Mouse (Mus musculus) liver, embryonic 14.5 days (tissue): ENCODE data around the gene Ctnnbip1. TPM values are rescaled to one million over a fixed set of nuclear protein-coding genes. Genes with fewer than 3 reads are reported as not detected.

ENCODE experiments used
- ATAC-seq: fragments of 200-750 bp; cut with Nextera tagmentation; 2 replicates; pipeline ENCODE4 v1.8.0; 2017; ENCODE audit warnings: moderate number of reproducible peaks, mild to moderate bottlenecking, moderate library complexity; ENCODE audit not compliant: insufficient read depth
- DNase-seq, 3 experiments: peaks; one replicate each; pipeline ENCODE4 v3.0.0-alpha.2; 2012 to 2013; ENCODE audit warnings: low read depth in 3 of 3, low spot score in 3 of 3
- H3K27ac ChIP-seq: fragments of 300-500 bp; sonication (generic); 2 replicates; pipeline ENCODE4 v1.5.1; 2014; ENCODE audit warnings: moderate library complexity, mild to moderate bottlenecking, control low read depth, inconsistent platforms
- H3K27me3 ChIP-seq: fragments of 300-500 bp; sonication (generic); 2 replicates; pipeline ENCODE4 v1.6.1; 2014; ENCODE audit warnings: mild to moderate bottlenecking, low read length, moderate library complexity; ENCODE audit not compliant: control insufficient read depth, insufficient read depth
- H3K36me3 ChIP-seq: fragments of 300-500 bp; sonication (generic); replicated peaks from 2 replicates; pipeline ENCODE4 v1.6.1; 2014; ENCODE audit warnings: low read depth; ENCODE audit not compliant: control insufficient read depth, insufficient read depth
- H3K4me1 ChIP-seq, 2 experiments: fragments of 200-500 bp in 1 of 2; fragments of 300-500 bp in 1 of 2; sonication (generic) in 1 of 2; replicated peaks; 2 replicates each; pipeline ENCODE4 v1.6.1; 2012 to 2014; ENCODE audit warnings: antibody characterized with exemption in 1 of 2, inconsistent platforms in 1 of 2, low read length in 1 of 2; ENCODE audit not compliant: control insufficient read depth in 2 of 2, insufficient read depth in 2 of 2
- H3K4me2 ChIP-seq: fragments of 300-500 bp; sonication (generic); 2 replicates; pipeline ENCODE4 v1.6.1; 2014; ENCODE audit warnings: low read depth, mild to moderate bottlenecking, control low read depth, moderate library complexity
- H3K4me3 ChIP-seq, 2 experiments: fragments of 200-500 bp in 1 of 2; fragments of 300-500 bp in 1 of 2; sonication (generic) in 1 of 2; 2 replicates each; pipeline ENCODE4 v1.5.1; 2012 to 2014; ENCODE audit warnings: low read depth in 2 of 2, low read length in 2 of 2, mild to moderate bottlenecking in 2 of 2, control low read depth in 1 of 2, inconsistent platforms in 1 of 2, moderate library complexity in 1 of 2; ENCODE audit not compliant: insufficient read depth in 1 of 2
- H3K9ac ChIP-seq: fragments of 300-500 bp; sonication (generic); replicated peaks from 2 replicates; pipeline ENCODE4 v1.6.1; 2014; ENCODE audit warnings: mild to moderate bottlenecking, control low read depth, moderate library complexity
- H3K9me3 ChIP-seq: fragments of 300-500 bp; sonication (generic); 2 replicates; pipeline ENCODE4 v1.6.1; 2016; ENCODE audit warnings: low read length, mixed read lengths; ENCODE audit not compliant: control insufficient read depth
- CTCF ChIP-seq: IDR thresholded peaks from 2 replicates; pipeline ENCODE4 v1.5.1; 2016; ENCODE audit warnings: antibody characterized with exemption, low read depth, control low read depth
- EP300 ChIP-seq: IDR thresholded peaks from 2 replicates; pipeline ENCODE4 v1.6.1; 2016; ENCODE audit warnings: antibody characterized with exemption, low read depth
- WGBS: fragments of 180-500 bp; shearing (Covaris S2); extraction: QIAGEN DNeasy Blood & Tissue Kit; methylation state at CpG from one replicate; pipeline ENCODE4 v1.1.7; 2014; ENCODE audit not compliant: insufficient replicate concordance; 5-methylcytosine and 5-hydroxymethylcytosine counted together
- polyA plus RNA-seq, 2 experiments: library from polyadenylated mRNA; depleted of rRNA in 1 of 2; stranded (reverse) in 1 of 2; unstranded in 1 of 2; fragments of >200 nt; fragmentation: Nextera tagmentation in 1 of 2; extraction: Ambion mirVana in 1 of 2; gene quantifications; 2 replicates each; pipeline versions ENCODE4 v1.2.1 to v1.2.3; 2012 to 2014

The Ctnnbip1 gene
- polyA plus RNA-seq (2012; rRNA removed), result 1.5 and 2.2 TPM in 2 replicates
- 4.0 and 4.2 TPM in 2 replicates for polyA plus RNA-seq (2014; fragmentation: Nextera tagmentation; extraction: Ambion mirVana)

DNA sequence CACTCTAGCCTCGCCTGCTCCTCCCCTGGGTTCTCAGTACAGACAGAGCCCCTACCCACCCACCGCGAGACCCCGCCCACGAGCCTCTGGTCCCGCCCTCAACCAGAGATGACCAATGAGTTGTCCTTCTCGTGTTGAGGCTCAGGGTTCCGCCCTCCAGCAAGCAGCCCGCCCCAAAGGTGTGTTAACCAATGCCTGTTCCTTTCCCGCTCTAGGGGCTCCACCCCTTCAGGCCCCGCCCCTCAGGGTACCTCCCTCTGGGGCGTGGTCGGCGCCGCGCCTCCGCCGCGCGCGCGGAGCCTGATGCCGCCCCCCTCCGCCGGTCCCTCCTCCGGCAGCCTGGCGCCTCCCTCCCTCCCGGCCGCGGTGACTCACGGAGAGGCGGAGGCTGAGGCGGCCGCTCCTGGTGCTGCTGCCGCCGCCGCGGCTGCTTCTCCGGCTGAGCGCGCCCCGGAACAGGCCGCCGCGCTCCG, at the start of gene Ctnnbip1:
TSS of gene Ctnnbip1 (plus strand) at position 369 of the 473 bp plus-strand sequence.
- Histone ChIP-seq H3K36me3 (no peaks in the 10 kb centered on the region), H3K9ac (peak within 1 kb of the TSS; percentile 52), H3K9me3 (no peaks in the 10 kb centered on the region), H3K4me3 (peak within 1 kb of the TSS; percentile 44 to 49), H3K27ac (no peak within 1 kb of the TSS), H3K4me1 (peaks cover 0 to 5% of the 10 kb centered on the region in 2 experiments; a peak in 2 of 4 replicates), H3K4me2 (peak within 1 kb of the TSS; percentile 82), H3K27me3 (peaks cover 3% of the 10 kb centered on the region; the same call in 1 of the 2 replicates)
- ATAC-seq (peak; percentile 97), DNase-seq (peak; percentile 83 to 88 (median 86))
- TF ChIP-seq CTCF (no peak), EP300 (no peak)
- WGBS, result 1% methylated on average over 33 of the region's 46 CpGs

DNA sequence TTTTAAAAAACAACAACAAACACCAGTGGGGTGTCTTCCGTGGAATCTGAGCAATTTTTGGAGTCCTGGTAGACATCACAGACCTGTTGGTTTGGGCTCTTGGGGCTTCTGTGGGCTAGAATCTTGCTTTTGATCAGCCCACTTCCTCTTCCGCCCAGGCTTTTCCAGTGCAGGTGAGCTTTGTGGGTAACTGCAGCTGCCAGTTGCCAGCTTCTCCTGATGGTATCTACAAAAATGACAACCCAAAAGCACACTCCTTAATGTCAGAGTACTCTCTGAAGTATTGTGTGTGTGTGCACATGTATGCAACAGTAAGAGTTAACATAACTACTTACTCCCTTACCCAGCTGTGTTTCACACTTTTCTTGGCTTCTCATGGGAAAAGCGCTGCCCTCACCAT, 48.5 kb upstream of the Ctnnbip1 start:
- WGBS, result 61% methylated on average over 3 of the region's 3 CpGs

DNA sequence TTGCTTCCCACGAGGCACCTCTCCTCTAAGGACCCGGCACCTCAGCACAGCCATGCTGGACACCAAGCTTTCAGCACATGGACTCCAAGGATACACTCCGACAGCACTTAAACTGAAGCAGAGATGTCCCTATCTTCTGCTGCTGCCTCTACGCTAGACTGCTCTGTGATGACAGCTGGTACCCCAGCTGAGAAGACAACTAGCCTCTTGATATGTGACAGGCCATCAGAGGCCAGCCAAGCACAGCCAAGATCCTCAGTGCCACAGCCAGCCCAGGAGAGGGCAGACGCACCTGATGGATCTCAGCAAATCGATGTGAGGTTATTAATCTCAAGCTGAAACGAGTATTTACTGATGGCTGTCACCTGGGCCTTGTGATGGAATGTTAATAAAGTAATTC, 42.9 kb upstream of the Ctnnbip1 start:
- no peak overlapping the region for H3K9ac ChIP-seq
- H3K36me3 ChIP-seq, result no peaks in the 10 kb centered on the region
- no peaks in the 10 kb centered on the region for H3K27me3 ChIP-seq
- no peak overlapping the region for H3K4me3 ChIP-seq
- TF ChIP-seq EP300, result no peak
- TF ChIP-seq CTCF, result no peak
- no peaks in the 10 kb centered on the region for H3K4me1 ChIP-seq
- no peak overlapping the region for H3K4me2 ChIP-seq
- no peaks in the 10 kb centered on the region for H3K9me3 ChIP-seq
- ATAC-seq, result no peak
- no peak overlapping the region for H3K27ac ChIP-seq
- DNase-seq, result no peak
- WGBS, result 64% methylated on average over 7 of the region's 7 CpGs

More for the DNA sequence above, 48.5 kb upstream of the Ctnnbip1 start:
- no peaks in the 10 kb centered on the region for H3K36me3 ChIP-seq
- H3K27ac ChIP-seq, result no peak overlapping the region
- no peak overlapping the region for H3K4me2 ChIP-seq
- H3K9ac ChIP-seq, result no peak overlapping the region
- ATAC-seq (no peak), DNase-seq (no peak)
- no peaks in the 10 kb centered on the region for H3K27me3 ChIP-seq
- no peak for TF ChIP-seq EP300
- no peak for TF ChIP-seq CTCF
- no peaks in the 10 kb centered on the region for H3K9me3 ChIP-seq
- H3K4me3 ChIP-seq, result no peak overlapping the region
- H3K4me1 ChIP-seq, result no peaks in the 10 kb centered on the region

DNA sequence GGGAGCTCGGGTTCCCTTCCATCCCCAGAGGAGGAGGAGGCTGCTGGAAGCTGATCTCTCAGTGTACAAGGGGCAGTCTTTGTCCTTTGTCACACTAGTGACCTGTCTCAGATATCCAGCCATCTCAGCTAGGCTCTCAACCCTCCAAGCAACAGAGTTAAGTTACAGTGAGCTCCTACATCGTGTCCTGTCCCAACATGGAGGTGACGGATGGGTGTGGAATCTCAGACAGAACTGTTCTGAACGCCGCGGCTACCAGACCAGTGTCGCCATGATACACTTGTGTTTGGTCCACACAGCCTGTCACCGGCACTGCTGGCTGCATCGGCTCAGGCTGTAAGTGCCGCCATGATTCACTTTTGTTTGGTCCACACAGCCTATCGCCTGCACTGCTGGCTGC, 41.0 kb upstream of the Ctnnbip1 start, which contains the start of gene Tmem274:
TSS of gene Tmem274 (plus strand) at position 301 of the 400 bp plus-strand sequence.
- H3K27me3 ChIP-seq, result no peaks in the 10 kb centered on the region
- H3K4me3 ChIP-seq, result no peak within 1 kb of the TSS
- TF ChIP-seq EP300, result no peak
- no peak for TF ChIP-seq CTCF
- ATAC-seq (no peak), DNase-seq (no peak)
- H3K36me3 ChIP-seq, result no peaks in the 10 kb centered on the region
- no peaks in the 10 kb centered on the region for H3K4me1 ChIP-seq
- no peak within 1 kb of the TSS for H3K27ac ChIP-seq
- H3K4me2 ChIP-seq, result no peak within 1 kb of the TSS
- 81% methylated on average over 11 of the region's 11 CpGs for WGBS
- no peaks in the 10 kb centered on the region for H3K9me3 ChIP-seq
- no peak within 1 kb of the TSS for H3K9ac ChIP-seq

- Histone ChIP-seq H3K27ac (peak overlapping the region; percentile 15; the same call in 1 of the 2 replicates), H3K4me3 (peak overlapping the region; percentile 62 to 78), H3K36me3 (peaks cover 7% of the 10 kb centered on the region), H3K4me2 (peak overlapping the region; percentile 80), H3K27me3 (no peaks in the 10 kb centered on the region), H3K9ac (peak overlapping the region; percentile 80), H3K4me1 (peaks cover 6 to 7% of the 10 kb centered on the region in 2 experiments), H3K9me3 (no peaks in the 10 kb centered on the region)
- WGBS, result 45% methylated on average over 3 of the region's 3 CpGs
- DNase-seq, result no peak
- TF ChIP-seq CTCF (no peak), EP300 (no peak)
- ATAC-seq, result no peak
These were observed 33.5 kb upstream of the Ctnnbip1 start for GRCm38 (mm10) chr4:149484566-149484965.
